Mouse (Mus musculus) MEL (cell line): Measurements from ENCODE around the gene Ankrd40.

Experiments
- CTCF ChIP-seq, 3 experiments: IDR thresholded peaks in 2 of 3; conservative IDR thresholded peaks in 1 of 3; 2 replicates each; pipeline ENCODE4 v1.5.1; 2011 to 2012; ENCODE audit warnings: low read length in 3 of 3, low read depth in 2 of 3, mild to moderate bottlenecking in 2 of 3, improper control_type of control experiment in 1 of 3, inconsistent platforms in 1 of 3, mixed read lengths in 1 of 3, moderate library complexity in 1 of 3; ENCODE audit not compliant: control insufficient read depth in 1 of 3, insufficient read depth in 1 of 3, poor library complexity in 1 of 3, severe bottlenecking in 1 of 3
- POLR2A ChIP-seq, 2 experiments: IDR thresholded peaks; 2 replicates each; pipeline ENCODE4 v1.6.1; 2011 to 2012; ENCODE audit warnings: low read length in 2 of 2, mild to moderate bottlenecking in 2 of 2, control low read depth in 1 of 2, improper control_type of control experiment in 1 of 2, low read depth in 1 of 2, moderate library complexity in 1 of 2; ENCODE audit not compliant: control insufficient read depth in 1 of 2, insufficient read depth in 1 of 2, poor library complexity in 1 of 2

GRCm38 (mm10) chr11:94369981-94370380, 42.2 kb downstream of the Ankrd40 start:
- no peak for TF ChIP-seq CTCF (IDR thresholded peaks at IDR 0.05 in 2 of 3, conservative IDR thresholded peaks at IDR 0.05 in 1 of 3; ENCODE audit: control insufficient read depth in 1 of 3, insufficient read depth in 1 of 3, low read depth in 2 of 3, low read length in 3 of 3, poor library complexity in 1 of 3, severe bottlenecking in 1 of 3)
- TF ChIP-seq POLR2A (IDR thresholded peaks at IDR 0.05; ENCODE audit: control insufficient read depth in 1 of 2, insufficient read depth in 1 of 2, low read depth in 1 of 2, low read length in 2 of 2, poor library complexity in 1 of 2), result no peak
